ENCODE assay signal across 16 mouse cellular contexts in genomic region chr11:65135251-65135739, GRCm38 (mm10). TPM values are rescaled to one million over a fixed set of nuclear protein-coding genes. Genes with fewer than 3 reads are reported as not detected.
A peak's percentile ranks its signal among the peaks of the same experiment; 100 is the strongest.
DNase-seq lines count a peak whose midpoint lies in the region; ATAC-seq and TF ChIP-seq lines count a peak whose summit lies in the region.
"Had no signal": no experiment of that assay in that cellular context is flagged by ENCODE, and none has a peak within 500 bp of the region (broad histone marks: within the 10 kb centered on the region; RNA-seq: fewer than 3 reads in every experiment).

No protein-coding gene starts in this region.

- intact Hi-C loops in left cerebral cortex, adult 2 months (cut with DNase I): loop anchor here (1.0 to 5.0 kb wide), 2 partner anchors 26 to 78 kb away; no protein-coding TSS in a partner anchor

- no peak overlapping the region for H3K4me2 ChIP-seq in heart, embryonic 13.5 days
- no peak overlapping the region for H3K4me2 ChIP-seq in heart, embryonic 11.5 days
- H3K4me2 ChIP-seq: lung, embryonic 15.5 days had no signal

- no peaks in the 10 kb centered on the region for H3K9me3 ChIP-seq in heart, embryonic 13.5 days
- no peaks in the 10 kb centered on the region for H3K9me3 ChIP-seq in heart, embryonic 11.5 days (replicated peaks; ENCODE audit: control insufficient read depth, low read length)
- H3K9me3 ChIP-seq: lung, embryonic 15.5 days had no signal

- WGBS in heart, embryonic 13.5 days: 70% methylated on average over 8 of the region's 8 CpGs
- WGBS in heart, embryonic 11.5 days (ENCODE audit: insufficient replicate concordance): 69% methylated on average over 8 of the region's 8 CpGs

- H3K9ac ChIP-seq in heart, embryonic 13.5 days: no peak overlapping the region; the same call in 1 of the 2 replicates
- no peak overlapping the region for H3K9ac ChIP-seq in heart, embryonic 11.5 days (ENCODE audit: low read depth, low read length)
- H3K9ac ChIP-seq: forebrain, postnatal 0 days; lung, embryonic 15.5 days had no signal

- no peak overlapping the region for H3K4me3 ChIP-seq in heart, embryonic 13.5 days
- H3K4me3 ChIP-seq in heart, embryonic 11.5 days (ENCODE audit: low read depth, low read length): no peak overlapping the region
- no peak overlapping the region for H3K4me3 ChIP-seq in left cerebral cortex, adult 2 months
- H3K4me3 ChIP-seq: lung, embryonic 15.5 days had no signal

- TF ChIP-seq CTCF in left cerebral cortex, adult 2 months (IDR thresholded peaks at IDR 0.05): no peak

- H3K27ac ChIP-seq in heart, embryonic 13.5 days (replicated peaks): 0 out of 2 replicates have a peak overlapping the region, but pooled peaks have one; percentile 9
- no peak overlapping the region for H3K27ac ChIP-seq in heart, embryonic 11.5 days (ENCODE audit: low read depth, low read length)
- peak overlapping the region; percentile 51 for H3K27ac ChIP-seq in left cerebral cortex, adult 2 months
- H3K27ac ChIP-seq: lung, embryonic 15.5 days had no signal

- peaks cover 39% of the 10 kb centered on the region for H3K4me1 ChIP-seq in heart, embryonic 13.5 days
- H3K4me1 ChIP-seq in heart, embryonic 11.5 days (ENCODE audit: control insufficient read depth, insufficient read depth, low read length): peaks cover 9% of the 10 kb centered on the region
- H3K4me1 ChIP-seq: lung, embryonic 15.5 days had no signal

- DNase-seq in cerebellum, adult 11-12 months: peak; percentile 66
- DNase-seq in cerebellum, adult 9-11 months: peak; percentile 72
- DNase-seq in left cerebral cortex, adult 2 months (ENCODE audit: extremely low spot score in 1 of 2, low spot score in 2 of 2): peak; percentile 37 to 45
- DNase-seq in embryo, embryonic 10 days (ENCODE audit: low spot score): no peak
- DNase-seq in urinary bladder, postnatal 14 days (ENCODE audit: low spot score): no peak
- no peak for DNase-seq in ovary, adult 18-20 months (ENCODE audit: low spot score)
- DNase-seq: forebrain, postnatal 0 days; heart, adult 18-20 months; heart, postnatal 4 days; kidney, postnatal 14 days; liver; thymus, adult 18-20 months had no signal

- peaks cover 5% of the 10 kb centered on the region; the same call in 1 of the 2 replicates for H3K36me3 ChIP-seq in heart, embryonic 13.5 days
- no peaks in the 10 kb centered on the region for H3K36me3 ChIP-seq in heart, embryonic 11.5 days (ENCODE audit: control insufficient read depth, insufficient read depth, low read length)
- H3K36me3 ChIP-seq: lung, embryonic 15.5 days had no signal

- H3K27me3 ChIP-seq in heart, embryonic 13.5 days (replicated peaks): no peaks in the 10 kb centered on the region
- no peaks in the 10 kb centered on the region for H3K27me3 ChIP-seq in heart, embryonic 11.5 days (ENCODE audit: control insufficient read depth, insufficient read depth, low read length)
- H3K27me3 ChIP-seq: lung, embryonic 15.5 days had no signal

- no peak for ATAC-seq in heart, embryonic 13.5 days (ENCODE audit: extremely low read depth, insufficient number of reproducible peaks, low FRiP score, low TSS enrichment)
- ATAC-seq in heart, embryonic 11.5 days (replicated peaks; ENCODE audit: insufficient number of reproducible peaks, low FRiP score, low TSS enrichment): no peak
- ATAC-seq: forebrain, postnatal 0 days had no signal

RNA-seq across cellular contexts. Expression of gene 1700086D15Rik, which starts 24.4 kb away (rescaled TPM):
- 0.13 and 0.18 TPM in 2 replicates for polyA plus RNA-seq in heart, embryonic 13.5 days (2015; fragmentation: Nextera tagmentation; extraction: Ambion mirVana)
- polyA plus RNA-seq in heart, embryonic 11.5 days (2014; fragmentation: Nextera tagmentation; extraction: Ambion mirVana): 0.43 TPM in 1 of 2 replicates, not detected in the other
- 1 to 10 TPM; 3.5 to 4.0 TPM for total RNA-seq in left cerebral cortex, adult 2 months (2021)
- total RNA-seq: heart, adult 18-20 months had no signal
- polyA plus RNA-seq: intestine, embryonic 14.5 days had no signal

RNA-seq across cellular contexts. Expression of gene Arhgap44, which starts 27.5 kb away (rescaled TPM):
- 10.2 and 11.8 TPM in 2 replicates for polyA plus RNA-seq in heart, embryonic 13.5 days (2015; fragmentation: Nextera tagmentation; extraction: Ambion mirVana)
- polyA plus RNA-seq in heart, embryonic 11.5 days (2014; fragmentation: Nextera tagmentation; extraction: Ambion mirVana): 10.1 and 12.4 TPM in 2 replicates
- total RNA-seq in left cerebral cortex, adult 2 months (2021): 100 to 1,000 TPM; 137 to 142 TPM

Comparison
In these comparisons a context has a peak if more than half of its experiments do, and no peak if none do; other contexts are left out.
1. DNase-seq: peak in cerebellum, adult 11-12 months (single experiment), cerebellum, adult 9-11 months (single experiment) and left cerebral cortex, adult 2 months (2 of 2); none in embryo, embryonic 10 days (single experiment), urinary bladder, postnatal 14 days (single experiment) and ovary, adult 18-20 months (single experiment).